Mouse (Mus musculus) retina, postnatal 1 day (tissue): ENCODE data around the gene 1810062G17Rik.

Source experiments
- DNase-seq: peaks from one replicate; pipeline ENCODE4 v3.0.0-alpha.2; 2012

1810062G17Rik gene

GRCm38 (mm10) chr3:36475532-36476087, at the start of gene 1810062G17Rik, which contains the start of gene Anxa5:
Gene 1810062G17Rik, plus strand, starts transcription at chr3:36475937.
Gene Anxa5, minus strand, starts transcription at chr3:36475894.
- peak; percentile 98 for DNase-seq

- no peak for DNase-seq
Observed at GRCm38 (mm10) chr3:36427386-36427785, 48.4 kb upstream of the 1810062G17Rik start.

GRCm38 (mm10) chr3:36430360-36430759, 45.4 kb upstream of the 1810062G17Rik start:
- DNase-seq = no peak

GRCm38 (mm10) chr3:36440280-36440679, 35.5 kb upstream of the 1810062G17Rik start:
- DNase-seq = no peak

DNA sequence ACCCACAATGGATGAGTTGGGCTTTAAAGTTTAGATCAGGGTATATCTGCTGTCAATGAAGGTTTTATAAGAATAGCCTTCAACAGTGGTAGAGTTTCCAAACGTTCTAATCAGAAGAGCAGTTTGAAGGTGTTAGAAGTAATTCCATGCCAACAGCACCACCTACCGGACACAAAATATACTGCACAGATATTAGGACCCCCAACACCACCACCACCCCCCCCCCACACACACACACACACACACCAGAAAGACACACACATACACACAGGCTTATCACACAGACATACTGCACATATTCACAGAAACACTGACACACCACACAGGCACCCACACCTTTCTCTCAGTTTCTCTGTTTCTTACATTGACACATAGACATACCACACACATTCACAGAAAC, 33.3 kb upstream of the 1810062G17Rik start:
- DNase-seq = peak; percentile 82

DNA sequence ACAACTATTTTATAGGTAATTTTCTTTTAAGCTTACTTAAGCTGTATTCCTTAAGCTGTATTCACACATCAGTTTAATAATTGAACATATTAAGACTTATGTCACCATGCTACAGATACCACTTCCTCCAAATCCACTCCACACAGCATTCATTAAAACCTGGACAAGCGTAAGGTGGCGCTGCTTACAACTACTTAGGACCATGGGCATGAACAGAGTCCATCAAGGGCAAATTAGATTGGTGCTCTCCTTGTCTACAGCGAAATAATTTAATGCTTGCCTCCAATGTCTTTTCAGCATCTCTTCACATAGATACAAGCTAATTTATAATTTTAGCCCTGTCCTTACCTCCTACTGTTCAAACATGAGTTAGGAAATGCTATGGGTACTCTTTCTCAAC, 29.7 kb upstream of the 1810062G17Rik start:
- no peak for DNase-seq

DNA sequence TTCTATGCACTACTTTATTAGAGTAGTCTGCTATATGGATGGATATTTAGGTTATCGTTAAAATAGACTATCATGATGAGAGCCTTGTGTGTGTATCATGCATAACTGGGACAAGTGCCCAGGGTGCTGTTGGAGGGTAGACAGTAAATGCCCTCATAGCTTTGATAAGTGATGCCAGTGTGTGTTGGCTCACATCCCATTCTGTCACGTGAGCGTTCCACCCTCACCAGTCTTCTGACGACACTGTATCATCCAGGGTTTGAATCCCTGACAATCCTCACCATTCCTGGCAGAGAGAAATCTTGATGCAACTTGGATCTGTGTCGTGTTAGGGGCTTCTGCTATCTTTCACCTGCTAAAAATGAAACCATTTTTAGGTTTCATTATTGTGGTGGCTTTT, 29.2 kb upstream of the 1810062G17Rik start:
- DNase-seq = peak; percentile 12

DNA sequence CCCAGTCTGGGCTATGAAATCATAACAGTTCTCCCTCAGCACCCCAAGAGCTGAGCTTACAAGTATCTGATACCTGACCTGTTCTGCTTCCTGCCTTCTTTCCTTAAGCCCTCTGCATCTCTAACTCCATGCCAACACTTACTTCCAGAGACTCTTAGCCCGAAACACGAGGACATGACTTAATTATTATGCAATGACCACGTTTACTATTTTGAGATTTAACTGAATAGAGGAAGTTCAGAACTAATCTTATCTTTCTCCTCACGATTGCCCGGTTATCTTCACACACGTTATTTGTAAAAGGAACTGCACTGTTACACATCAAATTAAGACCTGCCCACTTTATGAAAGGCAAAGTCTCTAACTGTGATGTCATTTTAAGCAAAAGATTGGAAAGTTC, 28.8 kb upstream of the 1810062G17Rik start:
- no peak for DNase-seq

DNA sequence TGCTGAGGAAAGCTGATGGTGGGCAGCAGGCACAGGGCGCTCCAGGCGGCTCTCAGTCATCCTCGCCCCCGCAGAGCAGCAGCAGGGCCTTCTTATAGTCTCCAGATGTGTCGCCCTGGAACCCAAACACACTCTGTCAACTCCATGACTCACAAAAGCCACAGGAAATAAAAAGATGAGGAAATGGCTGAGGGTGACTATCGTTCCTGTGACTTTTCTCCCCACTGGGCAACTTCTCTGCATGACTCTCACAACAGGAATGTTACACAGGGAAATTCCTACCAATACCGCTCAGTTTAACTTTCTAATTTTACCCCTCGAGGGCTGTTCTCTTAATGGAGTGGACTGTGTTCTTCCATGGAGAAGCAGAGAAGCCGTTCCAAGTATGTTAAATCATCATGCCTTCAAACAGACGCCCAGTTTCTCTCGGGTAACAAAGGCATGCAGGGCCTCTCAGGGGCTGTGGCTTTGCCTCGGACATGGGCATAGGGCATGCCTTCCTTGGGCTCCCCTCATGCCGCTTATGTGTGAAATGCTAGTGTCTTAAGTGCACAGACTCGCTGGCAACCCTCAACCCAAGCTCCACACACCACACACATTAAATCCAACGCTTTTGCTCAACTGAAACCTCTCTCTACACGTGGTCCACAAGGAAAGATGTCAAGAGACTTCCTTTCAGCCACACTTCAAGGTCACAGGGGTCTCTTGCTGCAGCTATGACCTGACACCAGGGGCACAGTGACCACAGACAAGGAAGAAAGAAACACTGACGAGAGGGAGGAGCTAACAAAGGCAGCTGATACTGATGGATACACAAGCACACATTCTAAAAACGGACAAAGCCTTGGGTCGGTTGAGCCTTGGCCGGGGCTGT, 26.2 kb upstream of the 1810062G17Rik start:
- no peak for DNase-seq

DNA sequence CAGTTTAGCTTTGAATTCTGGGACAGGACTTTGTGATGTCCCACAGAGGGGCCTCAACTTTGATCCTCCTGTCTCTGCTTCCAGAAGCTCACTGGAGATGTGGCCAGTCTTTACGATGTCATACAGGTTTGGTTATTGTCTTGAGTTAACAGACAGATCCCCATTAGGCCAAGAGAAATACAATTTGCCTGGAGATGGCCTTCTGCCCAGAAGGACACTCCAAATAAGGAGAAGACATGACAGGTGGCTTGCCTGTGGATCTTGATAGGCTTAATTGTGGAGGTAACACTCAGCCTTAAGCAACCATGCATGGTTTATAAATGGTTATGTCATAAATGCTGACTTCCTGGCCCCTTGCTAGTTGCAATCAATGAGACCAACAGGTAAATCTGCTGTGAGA, 23.2 kb upstream of the 1810062G17Rik start:
- DNase-seq = no peak

- DNase-seq = no peak
Observed at GRCm38 (mm10) chr3:36455124-36455523, 20.6 kb upstream of the 1810062G17Rik start.

GRCm38 (mm10) chr3:36455566-36455965, 20.2 kb upstream of the 1810062G17Rik start:
- DNase-seq = no peak

DNA sequence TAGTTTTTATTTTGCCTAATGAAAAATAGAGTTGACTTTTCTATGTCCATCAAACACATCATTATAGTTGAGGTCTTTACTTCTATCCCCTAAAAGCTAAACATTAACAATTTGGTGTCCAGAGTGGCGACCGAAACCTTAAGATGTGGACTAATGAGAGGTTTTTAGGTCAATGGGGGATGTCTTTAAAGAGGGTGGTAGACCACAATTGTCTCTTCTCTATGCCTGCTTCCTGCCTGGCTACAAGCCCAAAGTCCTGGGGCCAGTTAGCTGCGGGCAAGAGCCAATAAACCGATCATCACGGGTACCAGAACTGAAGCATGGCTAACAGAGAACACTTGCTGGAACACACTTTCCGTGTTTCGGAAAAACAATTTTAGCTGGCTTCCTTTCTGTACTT, 15.0 kb upstream of the 1810062G17Rik start:
- no peak for DNase-seq

DNA sequence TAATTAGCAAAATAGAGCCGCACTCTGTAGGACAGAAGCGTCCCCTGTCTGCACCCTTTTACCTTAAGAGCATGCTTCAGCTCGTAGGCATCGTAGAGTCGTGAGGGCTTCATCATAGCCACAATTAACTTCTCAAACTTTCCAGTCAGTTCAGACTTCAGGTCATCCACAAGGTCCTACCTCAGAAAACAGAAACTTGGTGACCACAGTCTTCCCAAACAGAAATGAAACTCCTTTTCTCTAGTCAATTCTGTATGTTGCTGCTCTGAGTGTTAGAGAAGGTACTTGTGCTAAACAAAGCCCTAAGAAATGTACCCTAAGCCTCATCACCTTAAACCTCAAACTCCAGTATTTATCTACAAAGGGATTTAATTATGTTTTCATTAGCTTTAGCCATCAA, 13.9 kb upstream of the 1810062G17Rik start:
- no peak for DNase-seq

GRCm38 (mm10) chr3:36462348-36462747, 13.4 kb upstream of the 1810062G17Rik start:
- DNase-seq = no peak

DNA sequence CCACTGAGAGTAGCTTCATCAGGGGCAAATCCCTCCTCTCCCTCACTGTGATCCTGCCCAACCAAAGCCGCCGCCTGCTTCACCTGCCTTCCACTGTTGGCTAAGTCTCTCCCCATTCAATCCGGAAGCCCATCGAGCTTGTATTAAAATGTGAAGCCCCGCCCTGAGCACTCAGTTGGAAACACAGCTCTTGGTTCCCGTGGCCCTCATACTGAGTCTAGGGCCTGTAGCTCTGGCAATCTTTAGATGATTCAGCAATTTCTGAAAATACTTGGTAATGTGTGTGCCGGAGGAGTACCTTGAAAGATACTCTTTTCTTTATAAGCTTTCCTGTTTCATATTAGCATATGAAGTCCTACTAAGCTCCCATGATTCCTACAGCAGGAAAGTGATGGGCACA, 10.2 kb upstream of the 1810062G17Rik start:
- no peak for DNase-seq

DNA sequence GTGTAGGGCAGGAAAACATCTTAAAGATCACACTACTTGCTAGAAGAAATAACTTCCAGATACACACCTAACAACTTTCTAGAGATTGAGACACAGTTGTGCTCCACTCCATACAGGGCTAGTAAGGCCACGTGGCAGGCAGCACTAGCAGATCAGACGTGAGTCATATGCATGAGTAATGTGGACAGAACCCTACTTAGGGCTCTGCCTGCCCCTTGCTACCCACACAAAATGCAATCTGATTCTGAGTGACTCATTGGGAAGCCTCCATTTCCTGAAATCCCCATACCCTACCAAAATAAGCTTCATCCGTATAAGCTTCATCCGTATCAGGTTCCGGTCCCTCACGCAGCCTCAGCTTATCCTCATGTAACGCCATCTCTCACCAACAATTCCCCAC, 8.1 kb upstream of the 1810062G17Rik start:
- DNase-seq = no peak

GRCm38 (mm10) chr3:36468871-36469270, 6.9 kb upstream of the 1810062G17Rik start:
- DNase-seq = peak; percentile 53

DNA sequence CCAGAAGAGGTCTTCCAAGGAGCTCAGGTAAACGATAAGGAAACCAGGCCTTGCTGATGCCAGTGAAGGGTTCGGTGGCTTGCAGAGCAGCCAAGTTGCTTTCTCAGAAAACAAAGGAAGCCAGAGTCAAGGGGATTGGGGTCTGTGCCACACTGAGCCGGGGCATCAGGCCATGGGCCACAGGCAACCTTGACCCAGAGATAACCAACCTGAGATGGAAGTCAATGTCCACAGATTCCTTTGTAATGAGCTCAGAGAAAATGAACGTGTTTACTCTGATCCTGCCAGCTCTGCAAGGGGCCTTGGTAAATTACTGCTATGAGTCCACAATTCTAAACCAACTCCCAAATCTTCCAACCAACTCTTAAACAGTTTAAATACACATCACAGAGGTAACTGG, 3.9 kb upstream of the 1810062G17Rik start:
- DNase-seq = no peak

- no peak for DNase-seq
Observed at GRCm38 (mm10) chr3:36473222-36473621, 2.5 kb upstream of the 1810062G17Rik start.

DNA sequence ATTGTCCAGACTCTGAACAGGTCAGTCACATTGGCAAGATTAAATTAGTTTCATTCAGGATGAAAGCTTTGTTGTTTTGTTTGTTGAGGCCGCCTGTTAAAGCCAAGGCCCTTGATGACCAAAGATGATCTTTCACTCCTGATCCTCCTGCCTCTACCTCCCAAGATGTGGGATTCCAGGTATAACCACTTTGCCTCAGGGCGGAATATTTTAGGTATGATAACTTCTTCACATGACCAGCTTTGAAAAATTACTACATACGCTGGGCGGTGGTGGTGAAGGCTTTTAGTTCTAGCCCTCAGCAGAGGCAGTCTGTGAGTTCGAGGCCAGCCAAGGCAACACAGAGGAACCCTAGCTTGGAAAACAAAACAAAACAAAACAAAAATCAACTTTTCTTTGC, 1.3 kb upstream of the 1810062G17Rik start:
- no peak for DNase-seq

DNA sequence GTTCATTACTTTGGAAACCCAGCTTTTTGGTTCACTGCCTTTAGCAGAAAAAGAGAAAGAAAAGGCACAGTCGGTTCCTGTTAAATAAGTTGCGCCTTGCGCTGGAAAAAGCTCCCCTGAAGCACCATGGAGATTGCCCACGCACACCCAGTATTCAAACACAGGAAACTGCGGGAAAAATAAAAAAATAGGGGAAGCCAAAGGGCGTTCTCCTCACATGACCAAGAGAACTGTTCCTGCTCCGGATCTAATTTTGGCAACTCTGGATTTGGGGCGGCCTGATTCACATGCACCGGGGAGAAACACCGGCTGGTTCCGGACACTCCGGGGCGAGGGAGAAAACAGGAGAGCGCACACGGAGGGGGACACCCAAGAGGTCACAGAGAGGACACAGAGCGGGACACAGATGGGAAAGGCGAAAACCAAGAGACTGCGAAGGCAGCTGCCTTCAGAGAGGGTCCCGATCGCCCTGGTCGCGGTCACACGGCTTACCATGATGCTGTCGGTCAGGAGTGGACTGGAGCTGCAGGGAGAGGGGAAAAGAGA, 726 bp upstream of the 1810062G17Rik start:
- no peak for DNase-seq

DNA sequence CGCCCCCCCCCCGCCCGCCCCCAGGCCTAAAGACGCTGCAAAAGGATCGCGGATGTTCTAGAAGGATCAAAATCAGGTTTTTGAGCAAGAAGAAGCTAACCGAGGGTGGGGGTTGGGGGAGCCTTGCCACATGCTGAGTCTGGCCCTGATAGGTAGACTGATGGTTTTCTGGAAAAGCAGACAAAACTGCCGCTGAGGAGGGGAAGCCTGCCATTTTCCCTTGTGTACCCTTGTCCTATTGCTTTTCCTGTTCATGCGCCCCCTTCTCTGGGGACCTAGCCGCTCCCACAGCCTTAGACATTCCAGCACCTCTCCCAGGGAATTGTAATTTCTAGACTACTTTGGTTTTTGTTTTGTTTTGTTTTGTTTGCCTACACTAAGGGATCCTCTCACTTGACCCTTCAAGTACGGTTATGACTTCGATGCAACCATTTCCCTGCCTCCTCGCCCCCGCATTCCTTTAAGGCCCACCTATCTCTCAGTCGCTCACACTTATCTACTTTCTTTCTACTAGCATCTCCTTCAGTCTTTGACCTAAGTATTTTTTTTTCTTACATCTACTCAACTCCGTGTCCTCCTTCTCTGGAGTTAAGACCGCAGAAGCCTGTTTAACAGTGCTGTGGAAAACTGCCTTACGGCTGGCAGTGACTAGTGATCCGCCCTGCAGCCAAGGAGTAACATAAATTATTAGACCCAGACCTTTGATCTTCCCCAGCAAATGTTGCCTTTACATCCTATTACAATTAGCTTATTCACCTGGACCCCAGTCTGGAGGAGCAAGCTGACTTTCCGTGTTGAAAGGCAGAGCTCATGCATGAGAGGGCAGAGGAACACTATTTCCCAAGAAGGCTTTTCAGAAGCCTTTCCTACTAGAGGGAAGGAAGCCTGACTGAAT, 771 bp downstream of the 1810062G17Rik start:
- DNase-seq = no peak
